9 mouse cellular contexts compared by ENCODE assay signal in genomic region chr17:45169257-45169994, GRCm38 (mm10).
A peak's percentile ranks its signal among the peaks of the same experiment; 100 is the strongest.
DNase-seq lines count a peak whose midpoint lies in the region; ATAC-seq lines count a peak whose summit lies in the region.
"Had no signal": no experiment of that assay in that cellular context is flagged by ENCODE, and none has a peak within 500 bp of the region (broad histone marks: within the 10 kb centered on the region; RNA-seq: fewer than 3 reads in every experiment).

No protein-coding gene starts in this region.

- H3K4me3 ChIP-seq in forebrain, embryonic 13.5 days, result no peak overlapping the region
- no peak overlapping the region for H3K4me3 ChIP-seq in forebrain, embryonic 10.5 days
- H3K4me3 ChIP-seq: liver, embryonic 13.5 days had no signal

- 0 out of 2 replicates have a peak, but pooled peaks cover 8% of the 10 kb centered on the region for H3K4me1 ChIP-seq in forebrain, embryonic 13.5 days
- 0 out of 2 replicates have a peak, but pooled peaks cover 6% of the 10 kb centered on the region for H3K4me1 ChIP-seq in forebrain, embryonic 10.5 days
- H3K4me1 ChIP-seq: liver, embryonic 13.5 days had no signal

- H3K27ac ChIP-seq in forebrain, embryonic 13.5 days, result peak overlapping the region; percentile 65; the same call in 1 of the 2 replicates
- H3K27ac ChIP-seq in forebrain, embryonic 10.5 days, result no peak overlapping the region
- H3K27ac ChIP-seq: liver, embryonic 13.5 days had no signal

- no peaks in the 10 kb centered on the region for H3K9me3 ChIP-seq in forebrain, embryonic 13.5 days (replicated peaks)
- H3K9me3 ChIP-seq in forebrain, embryonic 10.5 days, result no peaks in the 10 kb centered on the region
- H3K9me3 ChIP-seq: liver, embryonic 13.5 days had no signal

- no peaks in the 10 kb centered on the region for H3K36me3 ChIP-seq in forebrain, embryonic 13.5 days (ENCODE audit: poor library complexity, severe bottlenecking)
- H3K36me3 ChIP-seq in forebrain, embryonic 10.5 days (replicated peaks), result no peaks in the 10 kb centered on the region
- H3K36me3 ChIP-seq: liver, embryonic 13.5 days had no signal

- H3K4me2 ChIP-seq in forebrain, embryonic 13.5 days, result no peak overlapping the region
- H3K4me2 ChIP-seq: liver, embryonic 13.5 days had no signal

- DNase-seq in forebrain, embryonic 10.5 days (ENCODE audit: extremely low spot score, low spot score), result no peak
- peak; percentile 59 for DNase-seq in gonadal fat pad, adult 2 months (ENCODE audit: low read depth)
- peak; percentile 42 to 51 for DNase-seq in left cerebral cortex, postnatal 10 days (ENCODE audit: extremely low spot score in 1 of 2, low spot score in 2 of 2)
- peak; percentile 65 to 79 for DNase-seq in right cerebral cortex, postnatal 10 days (ENCODE audit: low spot score in 2 of 2)
- DNase-seq in embryo, embryonic 10 days (ENCODE audit: low spot score), result no peak
- DNase-seq in testis, postnatal 14 days (ENCODE audit: low spot score), result no peak
- DNase-seq in B cell, adult 2 months, result no peak
- DNase-seq: liver, embryonic 13.5 days had no signal

- H3K9ac ChIP-seq in forebrain, embryonic 13.5 days, result no peak overlapping the region
- H3K9ac ChIP-seq: liver, embryonic 13.5 days had no signal

- intact Hi-C loops in left cerebral cortex, postnatal 10 days (cut with DNase I), result no loop called here

- 57% methylated on average over 10 of the region's 10 CpGs for WGBS in forebrain, embryonic 13.5 days
- 78% methylated on average over 10 of the region's 10 CpGs for WGBS in forebrain, embryonic 10.5 days

- H3K27me3 ChIP-seq in forebrain, embryonic 13.5 days, result no peaks in the 10 kb centered on the region
- no peaks in the 10 kb centered on the region; the same call in 1 of the 2 replicates for H3K27me3 ChIP-seq in forebrain, embryonic 10.5 days (ENCODE audit: poor library complexity, severe bottlenecking)
- H3K27me3 ChIP-seq: liver, embryonic 13.5 days had no signal

- ATAC-seq in forebrain, embryonic 13.5 days, result peak; percentile 64

Comparison
In these comparisons a context has a peak if more than half of its experiments do, and no peak if none do; other contexts are left out.
1. DNase-seq: peak in gonadal fat pad, adult 2 months (single experiment), left cerebral cortex, postnatal 10 days (2 of 2) and right cerebral cortex, postnatal 10 days (2 of 2); none in forebrain, embryonic 10.5 days (single experiment), embryo, embryonic 10 days (single experiment), testis, postnatal 14 days (single experiment) and B cell, adult 2 months (0 of 2).